Mouse (Mus musculus): ENCODE results near the gene Fgfr2.

Gene Fgfr2

GRCm38 (mm10) chr7:132754389-132754750 lies 368.8 kb downstream of the Fgfr2 start:
- DNase-seq (ENCODE audit: low read depth, low spot score): no peak

GRCm38 (mm10) chr7:132753518-132754388 lies 369.4 kb downstream of the Fgfr2 start:
- DNase-seq (ENCODE audit: low read depth, low spot score): no peak

- DNase-seq (ENCODE audit: low read depth, low spot score): no peak
Measured at GRCm38 (mm10) chr7:132751716-132752115, 371.4 kb downstream of the Fgfr2 start.

- DNase-seq (ENCODE audit: low read depth, low spot score): no peak
Measured at GRCm38 (mm10) chr7:132749504-132749903, 373.6 kb downstream of the Fgfr2 start.

- DNase-seq (ENCODE audit: low read depth, low spot score): no peak
Measured at GRCm38 (mm10) chr7:132748076-132748769, 374.9 kb downstream of the Fgfr2 start.

- DNase-seq (ENCODE audit: low read depth, low spot score): no peak
Measured at GRCm38 (mm10) chr7:132747096-132747495, 376.1 kb downstream of the Fgfr2 start.

GRCm38 (mm10) chr7:132742912-132743311 lies 380.2 kb downstream of the Fgfr2 start:
- DNase-seq (ENCODE audit: low read depth, low spot score): no peak

- DNase-seq (ENCODE audit: low read depth, low spot score): no peak
Measured at GRCm38 (mm10) chr7:132739829-132740228, 383.3 kb downstream of the Fgfr2 start.

GRCm38 (mm10) chr7:132738844-132739243 lies 384.3 kb downstream of the Fgfr2 start:
- DNase-seq (ENCODE audit: low read depth, low spot score): no peak

- DNase-seq (ENCODE audit: low read depth, low spot score): peak; percentile 35
Measured at GRCm38 (mm10) chr7:132736099-132736862, 386.9 kb downstream of the Fgfr2 start.

- peak; percentile 97 for DNase-seq (ENCODE audit: low read depth, low spot score)
Measured at GRCm38 (mm10) chr7:132735145-132735544, 388.0 kb downstream of the Fgfr2 start.

GRCm38 (mm10) chr7:132734222-132734621 lies 388.9 kb downstream of the Fgfr2 start:
- no peak for DNase-seq (ENCODE audit: low read depth, low spot score)

- DNase-seq (ENCODE audit: low read depth, low spot score): no peak
Measured at GRCm38 (mm10) chr7:132733521-132733920, 389.6 kb downstream of the Fgfr2 start.

GRCm38 (mm10) chr7:132732136-132732789 lies 390.9 kb downstream of the Fgfr2 start:
- DNase-seq (ENCODE audit: low read depth, low spot score): no peak

GRCm38 (mm10) chr7:132731558-132731957 lies 391.6 kb downstream of the Fgfr2 start:
- DNase-seq (ENCODE audit: low read depth, low spot score): no peak

GRCm38 (mm10) chr7:132730510-132730909 lies 392.6 kb downstream of the Fgfr2 start:
- DNase-seq (ENCODE audit: low read depth, low spot score): no peak

- DNase-seq (ENCODE audit: low read depth, low spot score): no peak
Measured at GRCm38 (mm10) chr7:132729093-132729831, 393.9 kb downstream of the Fgfr2 start.

- no peak for DNase-seq (ENCODE audit: low read depth, low spot score)
Measured at GRCm38 (mm10) chr7:132726106-132726861, 396.9 kb downstream of the Fgfr2 start.

- no peak for DNase-seq (ENCODE audit: low read depth, low spot score)
Measured at GRCm38 (mm10) chr7:132724501-132725062, 398.6 kb downstream of the Fgfr2 start.

- DNase-seq (ENCODE audit: low read depth, low spot score): peak; percentile 55
Measured at GRCm38 (mm10) chr7:132723906-132724305, 399.2 kb downstream of the Fgfr2 start.

Data from CD4-positive, CD25-positive, alpha-beta regulatory T cell, adult 2 months (primary cell).